Mouse (Mus musculus) ES-Bruce4 (cell line): ENCODE results near the gene Adprhl2. TPM values are rescaled to one million over a fixed set of nuclear protein-coding genes. Genes with fewer than 3 reads are reported as not detected.

ENCODE experiments used
- H3K27ac ChIP-seq: 2 replicates; pipeline ENCODE4 v1.5.1; 2012; ENCODE audit warnings: low read length, inconsistent platforms; ENCODE audit not compliant: insufficient read depth
- H3K27me3 ChIP-seq: 2 replicates; pipeline ENCODE4 v1.6.1; 2012; ENCODE audit warnings: mild to moderate bottlenecking, low read length, inconsistent platforms; ENCODE audit not compliant: control insufficient read depth, poor library complexity, insufficient read depth, severe bottlenecking
- H3K36me3 ChIP-seq: 2 replicates; pipeline ENCODE4 v1.6.1; 2012; ENCODE audit warnings: inconsistent platforms, mild to moderate bottlenecking, low read length, moderate library complexity; ENCODE audit not compliant: control insufficient read depth, poor library complexity, insufficient read depth, severe bottlenecking
- H3K4me1 ChIP-seq: one replicate; pipeline ENCODE4 v1.8.1; 2011; ENCODE audit warnings: low read length; ENCODE audit not compliant: control insufficient read depth, insufficient read depth
- H3K4me3 ChIP-seq: 2 replicates; pipeline ENCODE4 v1.5.1; 2011; ENCODE audit warnings: low read depth, mild to moderate bottlenecking, low read length
- H3K9ac ChIP-seq: 2 replicates; pipeline ENCODE4 v1.6.1; 2012; ENCODE audit warnings: low read depth, mild to moderate bottlenecking, inconsistent platforms; ENCODE audit not compliant: poor library complexity, severe bottlenecking
- H3K9me3 ChIP-seq: replicated peaks from 2 replicates; pipeline ENCODE4 v1.6.1; 2012; ENCODE audit warnings: mild to moderate bottlenecking, low read length, inconsistent platforms; ENCODE audit not compliant: control insufficient read depth, poor library complexity, insufficient read depth, severe bottlenecking
- CTCF ChIP-seq: IDR thresholded peaks from one replicate; pipeline ENCODE4 v1.8.1; 2011; ENCODE audit warnings: low read depth, low read length
- EP300 ChIP-seq: IDR thresholded peaks from 2 replicates; pipeline ENCODE4 v1.6.1; 2011; ENCODE audit warnings: low read depth, low read length; ENCODE audit not compliant: insufficient read depth
- POLR2A ChIP-seq: IDR thresholded peaks from one replicate; pipeline ENCODE4 v1.8.1; 2011; ENCODE audit warnings: low read length; ENCODE audit not compliant: insufficient read depth
- polyA plus RNA-seq: library from polyadenylated mRNA; stranded (reverse); fragments of >200 nt; gene quantifications from 2 replicates; pipeline ENCODE4 v1.2.4, GENCODE M21; 2011; ENCODE audit warnings: low read depth; ENCODE audit not compliant: missing spikeins, insufficient read depth, insufficient read length

Gene Adprhl2
- polyA plus RNA-seq, 1 experiment = 31.4 TPM

DNA sequence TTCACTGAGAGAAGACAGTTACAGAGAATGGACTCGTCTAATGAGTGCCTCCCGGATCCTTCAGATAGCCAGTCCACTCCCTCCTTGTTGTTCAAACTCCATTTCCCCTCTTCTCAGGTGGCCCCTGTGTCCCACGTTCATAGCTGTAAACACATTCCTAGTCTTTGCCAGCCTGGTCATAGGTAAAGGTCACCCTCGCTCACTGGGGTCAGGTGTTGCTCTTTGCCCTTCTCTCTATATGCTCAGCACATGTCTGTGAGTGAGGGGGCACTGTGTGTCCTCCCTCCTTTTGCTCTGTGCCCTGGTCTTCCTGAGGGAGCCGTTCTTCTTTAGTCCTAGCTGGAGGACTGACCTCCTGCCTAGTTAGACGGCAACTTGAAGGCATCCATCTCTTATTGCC, 1.7 kb downstream of the Adprhl2 start:
- peaks cover 26% of the 10 kb centered on the region for H3K36me3 ChIP-seq
- no peaks in the 10 kb centered on the region for H3K9me3 ChIP-seq
- no peak overlapping the region for H3K27ac ChIP-seq
- peaks cover 2% of the 10 kb centered on the region for H3K4me1 ChIP-seq
- H3K9ac ChIP-seq = no peak overlapping the region
- H3K27me3 ChIP-seq = no peaks in the 10 kb centered on the region
- TF ChIP-seq CTCF (no peak), POLR2A (no peak), EP300 (no peak)
- H3K4me3 ChIP-seq = no peak overlapping the region

GRCm38 (mm10) chr4:126316443-126317040, 5.0 kb downstream of the Adprhl2 start:
- TF ChIP-seq POLR2A = no peak
- TF ChIP-seq EP300 = no peak
- TF ChIP-seq CTCF = no peak
- H3K4me3 ChIP-seq = no peak overlapping the region
- no peaks in the 10 kb centered on the region for H3K9me3 ChIP-seq
- H3K9ac ChIP-seq = no peak overlapping the region
- H3K4me1 ChIP-seq = no peaks in the 10 kb centered on the region
- no peak overlapping the region for H3K27ac ChIP-seq
- peaks cover 26% of the 10 kb centered on the region for H3K36me3 ChIP-seq
- H3K27me3 ChIP-seq = no peaks in the 10 kb centered on the region

DNA sequence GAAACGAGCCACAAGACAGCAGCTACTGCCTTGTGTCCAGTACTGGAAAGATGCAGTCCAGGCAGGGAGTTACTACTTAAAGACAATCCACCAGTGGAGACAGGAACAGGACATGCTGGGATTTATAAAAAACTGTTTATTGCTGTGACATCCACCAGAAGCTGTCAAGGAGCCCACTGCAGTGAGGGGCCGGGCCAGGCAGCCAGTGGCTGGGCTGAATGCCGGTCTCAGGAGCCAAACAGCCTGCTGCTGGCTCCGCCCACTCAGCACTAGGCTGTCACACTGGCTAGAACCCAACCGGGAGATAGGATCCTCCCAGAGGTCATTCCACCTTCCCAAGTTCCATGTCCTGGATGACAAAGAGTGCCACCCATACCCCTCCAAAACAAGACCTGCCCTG, 5.6 kb downstream of the Adprhl2 start:
- H3K27me3 ChIP-seq = no peaks in the 10 kb centered on the region
- no peak overlapping the region for H3K27ac ChIP-seq
- H3K4me3 ChIP-seq = no peak overlapping the region
- H3K36me3 ChIP-seq = peaks cover 26% of the 10 kb centered on the region
- H3K4me1 ChIP-seq = no peaks in the 10 kb centered on the region
- TF ChIP-seq EP300 (no peak), POLR2A (no peak), CTCF (no peak)
- no peaks in the 10 kb centered on the region for H3K9me3 ChIP-seq
- H3K9ac ChIP-seq = no peak overlapping the region

GRCm38 (mm10) chr4:126314393-126314792, 7.1 kb downstream of the Adprhl2 start:
- H3K27me3 ChIP-seq = no peaks in the 10 kb centered on the region
- H3K27ac ChIP-seq = no peak overlapping the region
- H3K4me3 ChIP-seq = no peak overlapping the region
- H3K9me3 ChIP-seq = no peaks in the 10 kb centered on the region
- H3K9ac ChIP-seq = no peak overlapping the region
- TF ChIP-seq CTCF (peak; percentile 62), POLR2A (no peak)
- peaks cover 26% of the 10 kb centered on the region for H3K36me3 ChIP-seq
- no peaks in the 10 kb centered on the region for H3K4me1 ChIP-seq

DNA sequence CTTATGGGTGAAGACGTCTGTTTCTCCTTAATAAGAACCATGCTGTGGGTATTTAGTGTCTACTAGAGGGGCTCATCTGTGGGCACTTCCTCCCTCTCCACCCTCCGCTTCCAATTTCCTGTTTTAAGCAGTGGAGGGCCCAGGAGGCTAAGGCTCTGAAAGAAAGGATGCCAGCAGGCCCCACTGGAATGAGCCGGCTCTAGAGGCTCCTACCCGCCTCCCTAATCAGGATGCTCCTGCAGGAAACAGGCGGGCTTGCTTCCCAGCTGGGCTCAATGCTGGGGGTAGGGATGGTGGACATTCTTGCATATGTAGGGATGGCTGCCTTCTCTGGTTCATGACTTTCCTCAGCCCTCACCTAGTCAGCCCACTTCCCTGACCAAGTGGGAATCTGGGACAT, 8.3 kb downstream of the Adprhl2 start:
- no peak for TF ChIP-seq EP300
- TF ChIP-seq CTCF = no peak
- no peak for TF ChIP-seq POLR2A
- Histone ChIP-seq H3K9ac (no peak overlapping the region), H3K36me3 (peaks cover 24% of the 10 kb centered on the region), H3K4me3 (no peak overlapping the region), H3K27ac (no peak overlapping the region), H3K9me3 (no peaks in the 10 kb centered on the region), H3K27me3 (no peaks in the 10 kb centered on the region), H3K4me1 (no peaks in the 10 kb centered on the region)

DNA sequence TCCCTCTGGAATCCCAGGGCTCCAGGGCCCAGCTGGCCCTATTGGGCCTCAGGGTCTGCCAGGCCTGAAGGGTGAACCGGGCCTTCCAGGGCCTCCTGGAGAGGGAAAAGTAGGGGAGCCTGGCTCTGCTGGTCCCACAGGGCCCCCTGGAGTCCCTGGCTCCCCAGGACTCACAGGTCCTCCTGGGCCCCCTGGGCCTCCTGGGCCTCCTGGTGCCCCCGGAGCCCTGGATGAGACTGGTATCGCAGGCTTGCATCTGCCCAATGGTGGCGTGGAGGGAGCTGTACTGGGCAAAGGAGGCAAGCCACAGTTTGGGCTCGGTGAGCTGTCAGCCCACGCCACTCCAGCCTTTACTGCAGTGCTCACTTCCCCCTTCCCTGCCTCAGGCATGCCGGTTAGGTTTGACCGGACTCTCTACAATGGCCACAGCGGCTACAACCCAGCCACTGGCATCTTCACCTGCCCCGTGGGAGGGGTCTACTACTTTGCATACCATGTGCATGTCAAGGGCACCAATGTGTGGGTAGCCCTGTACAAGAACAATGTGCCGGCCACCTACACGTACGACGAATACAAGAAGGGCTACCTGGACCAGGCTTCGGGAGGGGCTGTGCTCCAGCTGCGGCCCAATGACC, 9.8 kb downstream of the Adprhl2 start:
- Histone ChIP-seq H3K27ac (no peak overlapping the region), H3K9ac (no peak overlapping the region), H3K27me3 (no peaks in the 10 kb centered on the region)

More for the DNA sequence above, 9.8 kb downstream of the Adprhl2 start:
- peaks cover under 1% of the 10 kb centered on the region for H3K4me1 ChIP-seq
- peaks cover 10% of the 10 kb centered on the region for H3K36me3 ChIP-seq
- no peak overlapping the region for H3K4me3 ChIP-seq
- H3K9me3 ChIP-seq = no peaks in the 10 kb centered on the region
- TF ChIP-seq POLR2A = no peak
- TF ChIP-seq EP300 = no peak
- no peak for TF ChIP-seq CTCF
